Mouse (Mus musculus): ENCODE measurements around the gene Zmynd8.

Zmynd8 gene

DNA sequence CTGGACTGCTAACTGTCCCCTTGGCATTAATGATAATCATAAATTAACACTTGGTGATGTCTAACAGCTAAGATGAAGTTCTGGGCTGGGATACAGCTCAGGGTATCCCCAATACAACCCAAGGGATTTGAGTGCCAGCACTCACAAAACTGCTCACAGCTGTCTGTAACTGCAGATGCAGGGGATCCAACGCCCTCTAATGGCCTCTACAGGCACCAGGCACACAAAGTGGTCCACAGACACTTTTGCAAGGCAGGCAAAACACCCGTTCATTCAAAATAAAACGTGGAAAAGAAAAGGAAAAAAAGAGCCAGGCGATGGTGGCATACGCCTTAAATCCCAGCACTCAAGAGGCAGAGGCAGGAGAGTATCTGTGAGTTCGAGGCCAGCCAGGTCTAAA, 658 bp upstream of the Zmynd8 start:
- peak; percentile 62 for DNase-seq (ENCODE audit: low spot score)

GRCm38 (mm10) chr2:165896171-165896570, 2.6 kb downstream of the Zmynd8 start:
- no peak for DNase-seq (ENCODE audit: low spot score)

- no peak for DNase-seq (ENCODE audit: low spot score)
These were observed 3.1 kb downstream of the Zmynd8 start for GRCm38 (mm10) chr2:165895687-165896086.

GRCm38 (mm10) chr2:165894533-165894932, 4.3 kb downstream of the Zmynd8 start:
- peak; percentile 58 for DNase-seq (ENCODE audit: low spot score)

DNA sequence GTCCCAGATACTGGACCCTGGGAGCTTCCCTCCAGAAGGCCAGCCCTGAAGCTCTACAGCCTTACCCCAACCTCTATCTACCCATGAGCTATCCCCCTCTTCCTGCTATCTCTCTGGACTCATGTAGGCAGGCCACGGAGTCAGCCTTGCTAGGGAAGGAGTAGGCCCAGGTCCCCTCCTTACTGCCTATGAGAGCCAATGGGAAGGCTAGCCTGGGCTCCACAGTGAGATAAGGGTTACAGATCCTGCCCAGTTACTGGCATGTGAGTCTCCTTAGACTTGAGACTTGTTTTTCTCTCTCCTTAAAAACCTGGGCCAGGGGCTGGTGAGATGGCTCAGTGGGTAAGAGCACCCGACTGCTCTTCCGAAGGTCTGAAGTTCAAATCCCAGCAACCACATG, 5.6 kb downstream of the Zmynd8 start:
- no peak for DNase-seq (ENCODE audit: low spot score)

GRCm38 (mm10) chr2:165892626-165893025, 6.2 kb downstream of the Zmynd8 start:
- DNase-seq (ENCODE audit: low spot score) = no peak

GRCm38 (mm10) chr2:165890401-165890800, 8.4 kb downstream of the Zmynd8 start:
- DNase-seq (ENCODE audit: low spot score) = no peak

DNA sequence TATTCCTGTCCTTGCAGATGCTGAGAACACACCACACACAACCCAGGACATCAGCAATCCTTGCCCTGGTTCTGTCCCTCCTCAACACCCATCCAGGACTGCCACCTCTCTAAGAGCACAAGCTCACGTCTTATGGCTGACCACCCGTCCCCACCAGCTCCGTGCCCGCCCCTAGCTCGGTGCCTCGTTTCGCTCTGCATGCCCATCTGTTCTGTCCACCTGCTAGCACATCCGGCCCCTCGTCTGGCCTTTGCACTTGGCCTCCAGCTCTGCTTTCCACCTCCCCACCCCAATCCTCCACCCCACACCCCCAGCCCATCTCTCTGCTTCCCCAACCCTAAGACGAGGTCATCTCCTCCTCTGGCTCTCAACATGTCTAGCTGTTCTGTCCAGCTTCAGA, 8.9 kb downstream of the Zmynd8 start:
- no peak for DNase-seq (ENCODE audit: low spot score)

GRCm38 (mm10) chr2:165889266-165889665, 9.6 kb downstream of the Zmynd8 start:
- DNase-seq (ENCODE audit: low spot score) = no peak

- no peak for DNase-seq (ENCODE audit: low spot score)
These were observed 10.0 kb downstream of the Zmynd8 start for GRCm38 (mm10) chr2:165888813-165889221.

DNA sequence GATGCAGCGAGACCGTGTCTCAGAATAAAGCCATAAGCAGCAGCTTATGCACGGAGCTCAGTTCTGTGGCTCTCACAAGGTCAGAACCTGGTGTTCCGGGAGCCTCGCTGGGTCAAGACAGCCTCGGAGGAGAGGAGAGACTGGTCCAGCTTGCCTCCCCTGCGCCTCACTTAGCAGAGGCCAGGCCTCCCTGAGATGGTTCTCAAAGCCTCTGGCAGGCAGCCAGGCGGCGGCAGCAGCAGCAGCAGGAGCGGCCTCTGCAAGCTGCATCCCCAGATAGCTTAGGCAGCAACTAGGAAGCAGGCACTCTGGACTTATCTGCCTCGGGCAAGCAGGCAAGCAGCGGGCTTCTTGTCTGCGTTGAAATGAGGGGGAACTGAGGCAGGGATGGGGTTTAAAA, 10.4 kb downstream of the Zmynd8 start:
- DNase-seq (ENCODE audit: low spot score) = peak; percentile 78

GRCm38 (mm10) chr2:165886857-165887628, 11.8 kb downstream of the Zmynd8 start:
- peak; percentile 77 for DNase-seq (ENCODE audit: low spot score)

DNA sequence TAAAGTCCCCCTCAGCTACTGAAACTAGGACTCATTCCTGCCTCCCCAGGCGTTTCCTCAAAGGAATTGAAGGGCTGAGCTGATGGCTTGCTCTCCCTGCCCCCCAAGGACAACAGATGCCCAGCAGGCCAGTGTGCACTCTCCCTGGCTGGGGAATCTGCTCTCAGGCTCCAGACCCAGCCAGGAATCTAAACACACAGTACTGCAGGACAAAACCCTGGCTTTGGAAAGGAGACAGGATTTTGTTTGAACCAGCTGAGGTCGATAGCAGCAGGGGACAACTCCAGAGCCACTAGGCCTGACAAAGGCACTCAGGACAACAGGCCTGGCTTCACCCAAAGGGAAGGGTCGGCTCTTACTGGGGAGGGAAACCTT, 12.3 kb downstream of the Zmynd8 start:
- DNase-seq (ENCODE audit: low spot score) = peak; percentile 74

DNA sequence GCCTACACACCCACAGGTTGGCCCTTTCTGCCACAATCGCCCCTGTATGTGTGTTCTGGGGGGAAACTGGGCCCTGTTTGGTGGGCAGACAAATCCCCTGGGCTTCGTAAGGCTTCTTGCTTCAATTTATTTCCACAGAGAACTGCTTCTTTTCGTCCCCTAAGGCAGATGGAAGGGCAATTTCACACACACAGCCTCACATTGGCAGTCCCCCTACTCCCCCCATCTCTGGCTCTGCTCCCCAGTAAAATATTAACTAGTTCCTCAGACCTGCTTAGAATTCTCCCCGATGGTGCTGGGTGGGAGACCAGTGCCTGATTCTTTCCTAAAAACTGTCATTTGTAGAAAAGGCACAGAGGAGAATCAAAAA, 12.9 kb downstream of the Zmynd8 start:
- no peak for DNase-seq (ENCODE audit: low spot score)

DNA sequence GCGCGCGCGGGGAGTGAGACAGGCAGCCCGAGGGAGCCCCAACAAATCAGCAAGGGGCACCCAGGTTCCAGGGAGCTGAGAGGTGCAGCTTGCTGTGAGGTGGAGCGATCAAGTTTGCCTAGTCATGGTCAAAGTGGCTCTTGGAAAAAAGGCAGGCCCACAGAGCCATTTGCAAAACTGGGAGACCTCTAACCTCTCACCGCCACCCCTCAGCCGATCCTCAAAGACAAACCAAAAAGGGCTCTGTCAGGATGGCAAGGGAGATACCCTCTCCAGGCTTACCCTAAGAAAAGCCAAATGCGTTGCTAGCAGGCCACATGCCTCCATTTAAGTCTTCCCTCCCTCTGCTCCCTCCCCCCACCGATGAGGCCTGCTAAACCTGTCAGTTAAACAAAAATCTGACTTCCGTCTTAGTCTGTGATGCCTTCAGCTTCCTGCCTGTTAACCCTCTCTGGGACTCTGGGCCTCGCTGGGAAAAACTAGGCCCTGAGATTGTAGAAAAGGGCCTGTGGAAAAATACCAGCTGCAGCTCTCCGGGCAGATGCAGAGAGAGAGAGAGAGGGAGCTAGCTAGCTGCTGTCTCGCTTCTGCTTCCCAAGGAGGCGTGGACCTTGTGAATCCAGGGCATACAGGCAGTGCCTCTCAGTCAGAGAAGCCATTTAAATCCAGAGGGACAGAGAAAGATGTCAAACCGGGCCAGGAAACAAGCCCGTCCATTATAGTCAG, 13.4 kb downstream of the Zmynd8 start:
- peak; percentile 84 for DNase-seq (ENCODE audit: low spot score)

- DNase-seq (ENCODE audit: low spot score) = peak; percentile 98
These were observed 14.1 kb downstream of the Zmynd8 start for GRCm38 (mm10) chr2:165884577-165885224.

GRCm38 (mm10) chr2:165883846-165884576, 14.8 kb downstream of the Zmynd8 start:
- DNase-seq (ENCODE audit: low spot score) = peak; percentile 43

- DNase-seq (ENCODE audit: low spot score) = peak; percentile 44
These were observed 15.8 kb downstream of the Zmynd8 start for GRCm38 (mm10) chr2:165883006-165883405.

GRCm38 (mm10) chr2:165881585-165882431, 17.0 kb downstream of the Zmynd8 start:
- peak; percentile 72 for DNase-seq (ENCODE audit: low spot score)

DNA sequence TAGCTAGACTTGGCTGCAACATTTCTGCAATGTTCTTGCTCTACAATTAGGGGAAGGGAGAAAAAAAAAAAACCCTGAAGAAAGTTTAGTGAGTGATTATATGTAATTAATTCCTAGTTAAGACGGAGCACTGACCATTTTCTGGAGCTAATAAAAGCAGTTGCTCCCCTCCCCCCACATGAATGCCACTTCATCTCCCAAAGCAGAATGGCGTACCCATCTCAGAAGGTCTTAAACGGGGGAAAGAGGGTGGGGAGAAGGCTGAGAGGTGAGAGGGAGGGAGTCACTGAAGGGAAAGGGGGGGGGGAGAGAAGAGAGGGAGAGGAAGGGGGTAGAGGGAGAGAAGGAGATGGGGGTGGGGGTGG, 17.6 kb downstream of the Zmynd8 start:
- peak; percentile 81 for DNase-seq (ENCODE audit: low spot score)

GRCm38 (mm10) chr2:165880501-165881182, 18.2 kb downstream of the Zmynd8 start:
- peak; percentile 61 for DNase-seq (ENCODE audit: low spot score)
